Mouse (Mus musculus): ENCODE data around the gene Speer4e.
"Not testable (repeated sequence)": the region's sequence is repeated elsewhere in the genome, so short reads cannot be mapped to it uniquely, and the experiment has no call there.

GRCm38 (mm10) chr5:14938329-14938728 is at the start of gene Speer4e:
- not testable (repeated sequence) for TF ChIP-seq EP300, CTCF (IDR thresholded peaks at IDR 0.05; ENCODE audit: low read depth)

All from liver, postnatal 0 days (tissue).